Mouse (Mus musculus): ENCODE data around the gene Hdc. TPM values are rescaled to one million over a fixed set of nuclear protein-coding genes. Genes with fewer than 3 reads are reported as not detected.
A peak's percentile ranks its signal among the peaks of the same experiment; 100 is the strongest.

Gene Hdc
- polyA plus RNA-seq, 1 experiment from 2014 or later: 1.4 TPM

- H3K36me3 ChIP-seq (replicated peaks; ENCODE audit: control insufficient read depth, insufficient read depth, low read depth, low read length): no peaks in the 10 kb centered on the region
- no peak overlapping the region for H3K4me3 ChIP-seq (ENCODE audit: low read depth, low read length)
- H3K9ac ChIP-seq (replicated peaks; ENCODE audit: low read length): no peak overlapping the region
- no peaks in the 10 kb centered on the region for H3K9me3 ChIP-seq (replicated peaks; ENCODE audit: control insufficient read depth, low read length)
- H3K4me1 ChIP-seq (ENCODE audit: control insufficient read depth, insufficient read depth, low read length): no peaks in the 10 kb centered on the region
- H3K4me2 ChIP-seq (ENCODE audit: low read depth, low read length): no peak overlapping the region
- no peaks in the 10 kb centered on the region for H3K27me3 ChIP-seq (ENCODE audit: control insufficient read depth, insufficient read depth, low read length)
- WGBS: 81% methylated on average over 20 of the region's 20 CpGs
- no peak overlapping the region for H3K27ac ChIP-seq (replicated peaks; ENCODE audit: low read depth, low read length)
- no peak for ATAC-seq (replicated peaks; ENCODE audit: insufficient number of reproducible peaks, low FRiP score, low TSS enrichment, low read depth)
- no peak for DNase-seq (ENCODE audit: low spot score)
Measured at GRCm38 (mm10) chr2:126597279-126598241, 21.5 kb downstream of the Hdc start.

- Histone ChIP-seq H3K27me3 (ENCODE audit: control insufficient read depth, insufficient read depth, low read length) (no peaks in the 10 kb centered on the region), H3K9ac (replicated peaks; ENCODE audit: low read length) (no peak overlapping the region), H3K27ac (replicated peaks; ENCODE audit: low read depth, low read length) (no peak overlapping the region), H3K4me3 (ENCODE audit: low read depth, low read length) (no peak overlapping the region), H3K9me3 (replicated peaks; ENCODE audit: control insufficient read depth, low read length) (no peaks in the 10 kb centered on the region), H3K4me1 (ENCODE audit: control insufficient read depth, insufficient read depth, low read length) (no peaks in the 10 kb centered on the region), H3K36me3 (replicated peaks; ENCODE audit: control insufficient read depth, insufficient read depth, low read depth, low read length) (no peaks in the 10 kb centered on the region), H3K4me2 (ENCODE audit: low read depth, low read length) (no peak overlapping the region)
- 90% methylated on average over 7 of the region's 7 CpGs for WGBS
- DNase-seq (ENCODE audit: low spot score) (no peak), ATAC-seq (replicated peaks; ENCODE audit: insufficient number of reproducible peaks, low FRiP score, low TSS enrichment, low read depth) (no peak)
Measured at GRCm38 (mm10) chr2:126596347-126597072, 22.6 kb downstream of the Hdc start.

DNA sequence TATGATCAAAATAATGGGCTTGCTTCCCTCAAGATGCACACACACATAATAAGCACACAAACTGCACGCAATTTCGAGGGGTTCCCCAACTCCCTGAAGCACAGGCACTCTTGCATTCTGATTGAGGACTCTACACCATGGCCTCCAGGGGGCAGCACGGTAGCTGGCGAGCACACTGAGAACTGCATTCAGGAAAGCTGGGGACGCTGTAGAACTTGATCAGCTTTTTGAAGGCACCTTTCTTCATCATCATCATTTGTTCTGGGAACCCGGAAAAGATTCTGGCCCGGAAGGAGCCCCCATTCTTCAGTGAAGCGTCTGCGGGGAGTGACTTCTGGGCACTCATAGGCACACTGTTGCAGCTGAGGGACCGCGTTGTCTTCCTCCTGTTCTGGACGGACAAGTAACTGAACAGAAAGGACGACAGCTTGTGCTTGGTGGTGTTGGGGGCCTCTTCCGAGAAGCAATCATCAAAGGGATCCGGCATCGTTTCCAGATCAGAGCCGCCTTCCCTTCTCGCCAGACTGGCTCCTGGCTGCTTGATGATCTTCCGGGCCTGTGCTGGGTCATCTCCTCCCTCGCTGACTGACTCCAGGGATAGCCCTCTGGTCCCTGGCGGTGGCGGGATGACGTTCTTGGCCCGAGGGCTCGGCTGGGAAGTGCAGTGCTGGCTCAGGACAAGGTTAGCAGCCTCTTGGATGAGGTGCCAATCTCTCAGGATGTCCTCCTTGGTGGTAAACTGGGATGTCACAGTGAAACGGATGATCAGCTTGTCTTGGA lies 25.1 kb downstream of the Hdc start:
- 26% methylated on average over 26 of the region's 26 CpGs for WGBS
- Histone ChIP-seq H3K36me3 (replicated peaks; ENCODE audit: control insufficient read depth, insufficient read depth, low read depth, low read length) (no peaks in the 10 kb centered on the region), H3K4me3 (ENCODE audit: low read depth, low read length) (peak overlapping the region; percentile 16; the same call in 1 of the 2 replicates), H3K27ac (replicated peaks; ENCODE audit: low read depth, low read length) (no peak overlapping the region), H3K9me3 (replicated peaks; ENCODE audit: control insufficient read depth, low read length) (no peaks in the 10 kb centered on the region), H3K9ac (replicated peaks; ENCODE audit: low read length) (peak overlapping the region; percentile 28), H3K27me3 (ENCODE audit: control insufficient read depth, insufficient read depth, low read length) (no peaks in the 10 kb centered on the region), H3K4me2 (ENCODE audit: low read depth, low read length) (peak overlapping the region; percentile 41), H3K4me1 (ENCODE audit: control insufficient read depth, insufficient read depth, low read length) (no peaks in the 10 kb centered on the region)
- DNase-seq (ENCODE audit: low spot score) (peak; percentile 84), ATAC-seq (replicated peaks; ENCODE audit: insufficient number of reproducible peaks, low FRiP score, low TSS enrichment, low read depth) (0 out of 2 replicates have a peak, but pooled peaks have one; percentile 42)

DNA sequence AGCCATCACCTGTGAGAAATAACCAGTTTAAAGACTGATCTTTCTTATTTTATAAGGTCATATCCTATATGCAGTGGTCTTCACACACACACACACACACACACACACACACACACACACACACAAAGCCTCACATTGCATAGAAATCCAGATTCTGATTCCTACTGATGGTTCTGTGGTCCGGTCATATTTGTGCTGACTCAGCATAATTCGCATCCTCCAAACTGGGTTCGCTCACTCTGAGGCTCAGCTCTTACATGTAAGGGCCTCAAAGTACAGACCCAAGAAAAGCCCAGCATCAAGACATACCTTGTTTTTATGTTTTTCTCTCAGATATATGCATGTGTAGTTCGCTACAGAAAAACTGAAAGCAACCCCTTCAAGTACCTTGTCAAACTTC lies 27.8 kb downstream of the Hdc start:
- no peak overlapping the region for H3K27ac ChIP-seq (replicated peaks; ENCODE audit: low read depth, low read length)
- H3K4me2 ChIP-seq (ENCODE audit: low read depth, low read length): no peak overlapping the region
- H3K27me3 ChIP-seq (ENCODE audit: control insufficient read depth, insufficient read depth, low read length): no peaks in the 10 kb centered on the region
- WGBS: 90% methylated on average over 4 of the region's 4 CpGs
- H3K9me3 ChIP-seq (replicated peaks; ENCODE audit: control insufficient read depth, low read length): no peaks in the 10 kb centered on the region
- H3K36me3 ChIP-seq (replicated peaks; ENCODE audit: control insufficient read depth, insufficient read depth, low read depth, low read length): no peaks in the 10 kb centered on the region
- ATAC-seq (replicated peaks; ENCODE audit: insufficient number of reproducible peaks, low FRiP score, low TSS enrichment, low read depth): no peak
- DNase-seq (ENCODE audit: low spot score): no peak
- no peaks in the 10 kb centered on the region for H3K4me1 ChIP-seq (ENCODE audit: control insufficient read depth, insufficient read depth, low read length)
- H3K4me3 ChIP-seq (ENCODE audit: low read depth, low read length): no peak overlapping the region
- H3K9ac ChIP-seq (replicated peaks; ENCODE audit: low read length): no peak overlapping the region

DNA sequence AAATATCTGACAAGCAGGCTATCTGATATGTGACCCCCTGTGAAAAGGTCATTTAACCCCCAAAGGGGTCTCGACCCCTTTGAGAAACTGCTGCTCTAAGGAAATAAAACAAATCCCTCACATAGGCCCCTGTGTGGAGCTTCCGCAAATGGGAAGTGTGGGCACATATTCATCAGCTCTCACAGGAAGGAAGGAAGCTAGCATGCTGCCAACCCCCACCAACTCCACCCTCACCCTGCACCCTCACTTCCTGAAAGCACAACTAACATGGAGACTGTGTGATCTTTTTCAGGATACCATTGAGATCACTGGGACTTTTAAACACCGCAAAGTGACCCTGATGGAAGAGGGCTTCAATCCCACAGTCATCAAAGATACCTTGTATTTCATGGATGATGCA lies 31.6 kb downstream of the Hdc start:
- DNase-seq (ENCODE audit: low spot score): no peak

DNA sequence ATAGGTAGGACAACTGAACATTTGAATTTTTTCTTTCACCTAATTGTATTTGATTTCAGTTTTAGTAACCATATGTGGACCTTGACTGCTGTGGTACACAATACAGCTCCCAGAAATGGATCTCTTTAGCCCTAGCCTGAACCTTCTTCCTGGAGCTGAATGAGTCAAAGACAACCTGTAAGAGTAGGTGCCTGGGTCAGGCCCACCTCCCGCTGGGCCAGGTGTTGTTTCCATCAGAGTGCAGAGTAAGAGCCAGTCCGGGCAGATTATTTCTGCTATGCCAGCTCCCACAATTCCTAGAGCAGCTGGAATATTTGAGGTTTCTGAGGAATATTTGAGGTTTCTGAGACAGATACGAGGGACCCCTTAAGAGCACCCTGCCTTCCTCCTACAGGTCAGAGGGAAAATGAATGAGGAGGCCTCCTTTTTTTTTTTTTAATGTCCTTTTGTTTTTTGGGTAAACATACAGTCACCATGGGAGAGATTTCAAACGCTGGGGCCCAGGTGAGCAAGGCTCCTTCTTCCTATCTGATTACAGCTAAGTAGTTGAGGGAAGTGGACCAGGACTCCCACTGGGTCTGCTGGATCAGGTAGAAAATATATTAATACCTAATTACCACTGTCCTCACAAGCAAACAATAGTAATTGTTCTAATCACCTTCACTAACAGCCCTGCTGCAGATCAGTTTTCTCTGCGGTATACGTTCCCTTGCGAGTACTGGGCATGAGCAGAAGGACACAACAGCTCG lies 34.3 kb downstream of the Hdc start:
- Histone ChIP-seq H3K9ac (replicated peaks; ENCODE audit: low read length) (no peak overlapping the region), H3K4me3 (ENCODE audit: low read depth, low read length) (no peak overlapping the region), H3K4me1 (ENCODE audit: control insufficient read depth, insufficient read depth, low read length) (no peaks in the 10 kb centered on the region), H3K27ac (replicated peaks; ENCODE audit: low read depth, low read length) (no peak overlapping the region), H3K4me2 (ENCODE audit: low read depth, low read length) (no peak overlapping the region), H3K9me3 (replicated peaks; ENCODE audit: control insufficient read depth, low read length) (no peaks in the 10 kb centered on the region), H3K27me3 (ENCODE audit: control insufficient read depth, insufficient read depth, low read length) (no peaks in the 10 kb centered on the region), H3K36me3 (replicated peaks; ENCODE audit: control insufficient read depth, insufficient read depth, low read depth, low read length) (no peaks in the 10 kb centered on the region)
- no peak for ATAC-seq (replicated peaks; ENCODE audit: insufficient number of reproducible peaks, low FRiP score, low TSS enrichment, low read depth)
- WGBS: 81% methylated on average over 8 of the region's 8 CpGs
- DNase-seq (ENCODE audit: low spot score): no peak

More for the DNA sequence above, 31.6 kb downstream of the Hdc start:
- Histone ChIP-seq H3K27ac (replicated peaks; ENCODE audit: low read depth, low read length) (no peak overlapping the region), H3K27me3 (ENCODE audit: control insufficient read depth, insufficient read depth, low read length) (no peaks in the 10 kb centered on the region), H3K9me3 (replicated peaks; ENCODE audit: control insufficient read depth, low read length) (no peaks in the 10 kb centered on the region), H3K36me3 (replicated peaks; ENCODE audit: control insufficient read depth, insufficient read depth, low read depth, low read length) (no peaks in the 10 kb centered on the region), H3K4me1 (ENCODE audit: control insufficient read depth, insufficient read depth, low read length) (no peaks in the 10 kb centered on the region), H3K4me3 (ENCODE audit: low read depth, low read length) (no peak overlapping the region), H3K9ac (replicated peaks; ENCODE audit: low read length) (no peak overlapping the region), H3K4me2 (ENCODE audit: low read depth, low read length) (no peak overlapping the region)
- 78% methylated on average over 3 of the region's 3 CpGs for WGBS
- no peak for ATAC-seq (replicated peaks; ENCODE audit: insufficient number of reproducible peaks, low FRiP score, low TSS enrichment, low read depth)

- DNase-seq (ENCODE audit: low spot score): peak; percentile 8
- Histone ChIP-seq H3K4me1 (ENCODE audit: control insufficient read depth, insufficient read depth, low read length) (no peaks in the 10 kb centered on the region), H3K36me3 (replicated peaks; ENCODE audit: control insufficient read depth, insufficient read depth, low read depth, low read length) (no peaks in the 10 kb centered on the region), H3K4me3 (ENCODE audit: low read depth, low read length) (no peak overlapping the region), H3K27ac (replicated peaks; ENCODE audit: low read depth, low read length) (no peak overlapping the region), H3K9ac (replicated peaks; ENCODE audit: low read length) (no peak overlapping the region), H3K27me3 (ENCODE audit: control insufficient read depth, insufficient read depth, low read length) (no peaks in the 10 kb centered on the region), H3K4me2 (ENCODE audit: low read depth, low read length) (no peak overlapping the region), H3K9me3 (replicated peaks; ENCODE audit: control insufficient read depth, low read length) (no peaks in the 10 kb centered on the region)
- no peak for ATAC-seq (replicated peaks; ENCODE audit: insufficient number of reproducible peaks, low FRiP score, low TSS enrichment, low read depth)
- WGBS: 67% methylated on average over 6 of the region's 6 CpGs
Measured at GRCm38 (mm10) chr2:126583960-126584359, 35.1 kb downstream of the Hdc start.
